Mouse (Mus musculus) adrenal gland, adult 10 weeks (tissue): Measurements from ENCODE around the gene Usf3. TPM values are rescaled to one million over a fixed set of nuclear protein-coding genes. Genes with fewer than 3 reads are reported as not detected.

Experiments
- polyA plus RNA-seq: library from polyadenylated mRNA; stranded (reverse); fragments of 350-450 nt; fragmentation: Illumina TruSeq; extraction: RNeasy Lipid Tissue Mini Kit (QIAGEN cat#74804); gene quantifications from one replicate; pipeline ENCODE4 v1.2.3, GENCODE M21; 2014; ENCODE audit warnings: low read depth, low replicate concordance

Usf3 gene
- 20.5 TPM for polyA plus RNA-seq

GRCm38 (mm10) chr16:44173155-44173941 lies at the start of gene Usf3:
TSS of gene Usf3 (plus strand) at chr16:44173246.

GRCm38 (mm10) chr16:44139536-44140185 lies 33.4 kb upstream of the Usf3 start, which contains the start of the genes Atp6v1a and Naa50:
TSS of gene Atp6v1a (minus strand) at chr16:44139705.
TSS of gene Naa50 (plus strand) at chr16:44139830.

Other genes starting within 250 kb of the Usf3 start
- gene Qtrt2, start 246.4 kb upstream of the Usf3 start, polyA plus RNA-seq: 19.7 TPM
- gene Zdhhc23, start 193.5 kb upstream of the Usf3 start, polyA plus RNA-seq: 0.47 TPM
- 4.5 TPM for gene Gramd1c, start 109.9 kb upstream of the Usf3 start, polyA plus RNA-seq
- 249 TPM for gene Atp6v1a, start 33.5 kb upstream of the Usf3 start, polyA plus RNA-seq
- 331 TPM for gene Naa50, start 33.4 kb upstream of the Usf3 start, polyA plus RNA-seq
- gene Sidt1, start 159.9 kb downstream of the Usf3 start, polyA plus RNA-seq: 4.0 TPM
- gene Spice1, start 173.9 kb downstream of the Usf3 start, polyA plus RNA-seq: 19.4 TPM
- gene Cfap44, start 221.6 kb downstream of the Usf3 start, polyA plus RNA-seq: 1.6 TPM